Mouse (Mus musculus): ENCODE results near the gene Sae1. TPM values are rescaled to one million over a fixed set of nuclear protein-coding genes. Genes with fewer than 3 reads are reported as not detected.

The Sae1 gene
- polyA plus RNA-seq, 1 experiment from 2014 or later: 434 TPM

DNA sequence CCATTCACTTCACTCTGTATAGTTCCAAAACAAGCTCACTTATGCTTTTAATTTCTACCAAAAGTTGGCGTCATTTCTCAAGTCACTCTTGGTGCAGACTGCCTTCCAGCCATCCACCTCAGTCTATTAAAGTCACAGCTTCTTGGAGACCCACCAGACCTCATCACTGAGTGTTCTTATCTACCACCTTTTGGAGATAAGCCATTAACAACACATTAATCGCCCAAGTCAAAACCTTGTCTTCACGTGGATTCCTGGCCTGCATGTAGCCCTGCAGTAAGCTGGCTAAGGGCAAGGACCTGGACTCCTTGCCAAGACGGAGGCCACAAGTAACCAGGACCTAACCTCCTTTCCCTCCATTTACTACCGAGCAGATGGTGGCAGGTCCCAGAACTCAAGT, 12.6 kb downstream of the Sae1 start:
- DNase-seq (ENCODE audit: low spot score): no peak
- Histone ChIP-seq H3K4me1 (ENCODE audit: control insufficient read depth, insufficient read depth, low read length) (no peaks in the 10 kb centered on the region), H3K36me3 (ENCODE audit: control insufficient read depth, insufficient read depth, low read length) (peaks cover 30% of the 10 kb centered on the region), H3K4me2 (ENCODE audit: low read depth, severe bottlenecking) (no peak overlapping the region), H3K9ac (ENCODE audit: low read length) (no peak overlapping the region), H3K27me3 (ENCODE audit: control insufficient read depth, insufficient read depth, low read length) (no peaks in the 10 kb centered on the region), H3K4me3 (ENCODE audit: low read depth, low read length) (no peak overlapping the region), H3K27ac (replicated peaks; ENCODE audit: low read depth, low read length) (no peak overlapping the region), H3K9me3 (ENCODE audit: control insufficient read depth, low read length) (no peaks in the 10 kb centered on the region)
- ATAC-seq (ENCODE audit: insufficient number of reproducible peaks, low FRiP score, low TSS enrichment, low read depth): no peak
- WGBS: 90% methylated on average over 5 of the region's 5 CpGs

DNA sequence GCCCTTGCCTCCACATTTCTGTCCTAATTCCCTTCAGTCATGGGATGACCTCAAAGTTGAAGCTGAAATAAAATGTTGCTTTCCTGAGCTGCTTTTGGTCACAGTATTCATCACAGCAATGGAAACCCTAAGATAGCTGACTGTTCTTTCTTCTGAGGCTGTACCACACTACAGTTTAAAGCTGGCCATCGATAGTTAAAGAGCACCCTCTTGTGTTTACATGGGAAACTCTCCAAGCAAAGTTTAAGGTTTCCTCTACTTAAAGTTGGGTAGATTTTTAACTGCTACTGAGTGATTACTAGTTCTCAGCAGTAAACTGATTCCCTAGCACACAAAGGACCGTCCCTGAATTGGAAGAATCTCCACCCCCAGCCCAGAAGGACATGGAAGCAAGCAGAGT, 13.9 kb downstream of the Sae1 start:
- H3K4me2 ChIP-seq (ENCODE audit: low read depth, severe bottlenecking): no peak overlapping the region

GRCm38 (mm10) chr7:16370596-16370995, 17.0 kb downstream of the Sae1 start:
- peaks cover 24% of the 10 kb centered on the region for H3K36me3 ChIP-seq (ENCODE audit: control insufficient read depth, insufficient read depth, low read length)
- H3K4me1 ChIP-seq (ENCODE audit: control insufficient read depth, insufficient read depth, low read length): no peaks in the 10 kb centered on the region
- no peaks in the 10 kb centered on the region for H3K9me3 ChIP-seq (ENCODE audit: control insufficient read depth, low read length)
- no peak overlapping the region for H3K27ac ChIP-seq (replicated peaks; ENCODE audit: low read depth, low read length)
- 92% methylated on average over 2 of the region's 2 CpGs for WGBS
- ATAC-seq (ENCODE audit: insufficient number of reproducible peaks, low FRiP score, low TSS enrichment, low read depth) (no peak), DNase-seq (ENCODE audit: low spot score) (no peak)
- no peak overlapping the region for H3K4me2 ChIP-seq (ENCODE audit: low read depth, severe bottlenecking)
- no peak overlapping the region for H3K4me3 ChIP-seq (ENCODE audit: low read depth, low read length)
- no peaks in the 10 kb centered on the region for H3K27me3 ChIP-seq (ENCODE audit: control insufficient read depth, insufficient read depth, low read length)
- H3K9ac ChIP-seq (ENCODE audit: low read length): no peak overlapping the region

More for the DNA sequence above, 13.9 kb downstream of the Sae1 start:
- no peaks in the 10 kb centered on the region for H3K4me1 ChIP-seq (ENCODE audit: control insufficient read depth, insufficient read depth, low read length)
- whole genome bisulfite sequencing: 76% methylated on average over 2 of the region's 2 CpGs
- H3K27ac ChIP-seq (replicated peaks; ENCODE audit: low read depth, low read length): no peak overlapping the region
- no peaks in the 10 kb centered on the region for H3K27me3 ChIP-seq (ENCODE audit: control insufficient read depth, insufficient read depth, low read length)
- DNase-seq (ENCODE audit: low spot score) (no peak), ATAC-seq (ENCODE audit: insufficient number of reproducible peaks, low FRiP score, low TSS enrichment, low read depth) (no peak)
- no peak overlapping the region for H3K9ac ChIP-seq (ENCODE audit: low read length)
- H3K9me3 ChIP-seq (ENCODE audit: control insufficient read depth, low read length): no peaks in the 10 kb centered on the region
- peaks cover 29% of the 10 kb centered on the region for H3K36me3 ChIP-seq (ENCODE audit: control insufficient read depth, insufficient read depth, low read length)
- no peak overlapping the region for H3K4me3 ChIP-seq (ENCODE audit: low read depth, low read length)

GRCm38 (mm10) chr7:16368835-16369234, 18.8 kb downstream of the Sae1 start:
- H3K4me2 ChIP-seq (ENCODE audit: low read depth, severe bottlenecking): no peak overlapping the region
- no peak for ATAC-seq (ENCODE audit: insufficient number of reproducible peaks, low FRiP score, low TSS enrichment, low read depth)
- H3K4me1 ChIP-seq (ENCODE audit: control insufficient read depth, insufficient read depth, low read length): no peaks in the 10 kb centered on the region
- no peak for DNase-seq (ENCODE audit: low spot score)
- H3K9ac ChIP-seq (ENCODE audit: low read length): no peak overlapping the region
- no peaks in the 10 kb centered on the region for H3K27me3 ChIP-seq (ENCODE audit: control insufficient read depth, insufficient read depth, low read length)
- no peak overlapping the region for H3K4me3 ChIP-seq (ENCODE audit: low read depth, low read length)
- no peaks in the 10 kb centered on the region for H3K9me3 ChIP-seq (ENCODE audit: control insufficient read depth, low read length)
- H3K36me3 ChIP-seq (ENCODE audit: control insufficient read depth, insufficient read depth, low read length): peaks cover 26% of the 10 kb centered on the region; the same call in 1 of the 2 replicates
- 91% methylated on average over 2 of the region's 2 CpGs for WGBS
- no peak overlapping the region for H3K27ac ChIP-seq (replicated peaks; ENCODE audit: low read depth, low read length)

DNA sequence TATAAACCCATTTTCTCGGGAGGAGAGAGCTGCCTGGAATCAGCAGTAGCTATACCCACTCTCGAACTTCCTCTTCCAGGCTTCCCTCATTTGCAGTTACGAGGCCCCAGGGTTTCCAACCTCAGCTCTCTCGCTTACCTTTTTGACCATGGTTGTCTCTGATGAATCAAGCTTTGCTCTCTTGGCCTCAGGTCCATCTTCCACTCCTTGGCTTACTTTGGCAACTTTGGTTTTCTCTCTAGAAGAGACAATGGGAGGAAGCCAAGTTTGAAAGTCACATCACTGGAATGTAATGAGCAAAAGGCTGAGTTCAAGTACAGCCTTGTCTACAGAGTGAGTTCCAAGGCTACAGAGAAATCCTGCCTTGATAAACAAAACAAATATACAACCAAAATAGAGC, 20.9 kb downstream of the Sae1 start:
- WGBS: 74% methylated on average over 4 of the region's 4 CpGs
- Histone ChIP-seq H3K36me3 (ENCODE audit: control insufficient read depth, insufficient read depth, low read length) (peaks cover 26% of the 10 kb centered on the region; the same call in 1 of the 2 replicates), H3K27me3 (ENCODE audit: control insufficient read depth, insufficient read depth, low read length) (no peaks in the 10 kb centered on the region), H3K9ac (ENCODE audit: low read length) (no peak overlapping the region), H3K4me3 (ENCODE audit: low read depth, low read length) (no peak overlapping the region), H3K4me1 (ENCODE audit: control insufficient read depth, insufficient read depth, low read length) (no peaks in the 10 kb centered on the region), H3K9me3 (ENCODE audit: control insufficient read depth, low read length) (no peaks in the 10 kb centered on the region), H3K4me2 (ENCODE audit: low read depth, severe bottlenecking) (no peak overlapping the region), H3K27ac (replicated peaks; ENCODE audit: low read depth, low read length) (no peak overlapping the region)
- ATAC-seq (ENCODE audit: insufficient number of reproducible peaks, low FRiP score, low TSS enrichment, low read depth): no peak
- no peak for DNase-seq (ENCODE audit: low spot score)

GRCm38 (mm10) chr7:16366133-16366646, 21.4 kb downstream of the Sae1 start:
- DNase-seq (ENCODE audit: low spot score) (no peak), ATAC-seq (ENCODE audit: insufficient number of reproducible peaks, low FRiP score, low TSS enrichment, low read depth) (no peak)
- WGBS: 66% methylated on average over 10 of the region's 10 CpGs
- Histone ChIP-seq H3K36me3 (ENCODE audit: control insufficient read depth, insufficient read depth, low read length) (peaks cover 27% of the 10 kb centered on the region; the same call in 1 of the 2 replicates), H3K27me3 (ENCODE audit: control insufficient read depth, insufficient read depth, low read length) (no peaks in the 10 kb centered on the region), H3K9me3 (ENCODE audit: control insufficient read depth, low read length) (no peaks in the 10 kb centered on the region), H3K9ac (ENCODE audit: low read length) (no peak overlapping the region), H3K4me1 (ENCODE audit: control insufficient read depth, insufficient read depth, low read length) (no peaks in the 10 kb centered on the region), H3K4me3 (ENCODE audit: low read depth, low read length) (no peak overlapping the region), H3K4me2 (ENCODE audit: low read depth, severe bottlenecking) (no peak overlapping the region), H3K27ac (replicated peaks; ENCODE audit: low read depth, low read length) (no peak overlapping the region; the same call in 1 of the 2 replicates)

GRCm38 (mm10) chr7:16364901-16365500, 22.6 kb downstream of the Sae1 start:
- 51% methylated on average over 4 of the region's 4 CpGs for WGBS
- DNase-seq (ENCODE audit: low spot score): peak; percentile 27
- Histone ChIP-seq H3K4me2 (ENCODE audit: low read depth, severe bottlenecking) (no peak overlapping the region), H3K4me1 (ENCODE audit: control insufficient read depth, insufficient read depth, low read length) (no peaks in the 10 kb centered on the region), H3K4me3 (ENCODE audit: low read depth, low read length) (no peak overlapping the region), H3K9ac (ENCODE audit: low read length) (no peak overlapping the region), H3K27ac (replicated peaks; ENCODE audit: low read depth, low read length) (peak overlapping the region; percentile 49; the same call in 1 of the 2 replicates), H3K27me3 (ENCODE audit: control insufficient read depth, insufficient read depth, low read length) (no peaks in the 10 kb centered on the region), H3K36me3 (ENCODE audit: control insufficient read depth, insufficient read depth, low read length) (peaks cover 17% of the 10 kb centered on the region; the same call in 1 of the 2 replicates), H3K9me3 (ENCODE audit: control insufficient read depth, low read length) (no peaks in the 10 kb centered on the region)
- no peak for ATAC-seq (ENCODE audit: insufficient number of reproducible peaks, low FRiP score, low TSS enrichment, low read depth)

DNA sequence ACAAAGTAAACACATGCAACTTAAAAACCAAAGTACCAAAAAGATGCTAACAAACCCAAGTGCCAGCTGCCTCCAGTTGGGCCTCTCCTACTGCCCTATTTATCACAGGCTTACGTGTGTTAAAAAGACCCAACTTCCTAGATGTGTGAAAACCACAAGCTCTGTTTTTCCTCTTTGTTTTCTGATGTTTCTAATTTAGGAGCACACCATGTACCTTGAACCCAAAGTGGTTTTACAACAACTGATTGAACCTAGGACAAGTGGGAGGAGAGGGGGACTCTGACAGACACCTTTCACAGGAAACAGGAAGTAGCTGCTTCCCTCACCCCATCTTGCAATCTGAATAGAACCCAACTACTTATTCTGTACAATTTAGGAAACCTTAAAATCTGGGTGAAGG, 23.3 kb downstream of the Sae1 start:
- 53% methylated on average over 1 of the region's 1 CpGs for WGBS
- H3K27ac ChIP-seq (replicated peaks; ENCODE audit: low read depth, low read length): 0 out of 2 replicates have a peak overlapping the region, but pooled peaks have one; percentile 22

More for the DNA sequence above, 23.3 kb downstream of the Sae1 start:
- H3K9me3 ChIP-seq (ENCODE audit: control insufficient read depth, low read length): no peaks in the 10 kb centered on the region
- no peak for ATAC-seq (ENCODE audit: insufficient number of reproducible peaks, low FRiP score, low TSS enrichment, low read depth)
- H3K27me3 ChIP-seq (ENCODE audit: control insufficient read depth, insufficient read depth, low read length): no peaks in the 10 kb centered on the region
- H3K9ac ChIP-seq (ENCODE audit: low read length): no peak overlapping the region
- H3K4me1 ChIP-seq (ENCODE audit: control insufficient read depth, insufficient read depth, low read length): no peaks in the 10 kb centered on the region
- H3K4me3 ChIP-seq (ENCODE audit: low read depth, low read length): no peak overlapping the region
- DNase-seq (ENCODE audit: low spot score): no peak
- H3K36me3 ChIP-seq (ENCODE audit: control insufficient read depth, insufficient read depth, low read length): peaks cover 17% of the 10 kb centered on the region; the same call in 1 of the 2 replicates
- no peak overlapping the region for H3K4me2 ChIP-seq (ENCODE audit: low read depth, severe bottlenecking)

Data from limb, embryonic 11.5 days (tissue).